Comparison of ENCODE assay signal across 9 mouse cellular contexts in the genomic region with DNA sequence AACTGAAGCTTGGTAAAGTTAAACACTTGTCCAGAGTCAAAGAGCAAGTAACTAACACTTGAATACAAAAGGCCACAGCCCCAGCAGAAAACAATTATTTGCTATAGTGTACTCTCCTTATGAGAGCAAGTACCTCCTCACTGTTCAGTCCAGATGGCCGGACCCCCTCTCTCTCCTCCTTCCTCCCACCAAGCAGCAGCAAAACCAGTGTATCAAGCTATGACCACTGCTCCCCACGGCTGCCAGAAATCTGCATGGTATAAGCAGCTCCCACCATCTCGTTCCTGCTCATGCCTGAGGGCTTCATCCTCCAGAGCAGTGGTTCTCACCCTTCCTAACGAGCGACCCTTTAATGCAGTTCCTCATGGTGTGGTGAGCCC. TPM values are rescaled to one million over a fixed set of nuclear protein-coding genes. Genes with fewer than 3 reads are reported as not detected.
DNase-seq lines count a peak whose midpoint lies in the region; ATAC-seq and TF ChIP-seq lines count a peak whose summit lies in the region.
"Had no signal": no experiment of that assay in that cellular context is flagged by ENCODE, and none has a peak within 500 bp of the region (broad histone marks: within the 10 kb centered on the region; RNA-seq: fewer than 3 reads in every experiment).

No protein-coding gene starts in this region.

- WGBS in hindbrain, embryonic 12.5 days: 51% methylated on average over 5 of the region's 5 CpGs
- 51% methylated on average over 5 of the region's 5 CpGs for WGBS in hindbrain, embryonic 14.5 days
- 29% methylated on average over 5 of the region's 5 CpGs for WGBS in limb, embryonic 15.5 days

- H3K36me3 ChIP-seq in hindbrain, embryonic 12.5 days: no peaks in the 10 kb centered on the region
- no peaks in the 10 kb centered on the region for H3K36me3 ChIP-seq in hindbrain, embryonic 14.5 days (replicated peaks; ENCODE audit: control insufficient read depth, insufficient read depth)
- peaks cover 29% of the 10 kb centered on the region for H3K36me3 ChIP-seq in E14TG2a.4 (ENCODE audit: insufficient read depth, low read length)
- no peaks in the 10 kb centered on the region for H3K36me3 ChIP-seq in limb, embryonic 15.5 days

- DNase-seq in hindbrain, embryonic 14.5 days (ENCODE audit: low spot score): no peak
- no peak for DNase-seq in right cerebral cortex, postnatal 10 days (ENCODE audit: low spot score in 2 of 2)

- no peak for ATAC-seq in hindbrain, embryonic 12.5 days (ENCODE audit: low FRiP score)
- no peak for ATAC-seq in hindbrain, embryonic 14.5 days (ENCODE audit: low FRiP score)
- ATAC-seq in limb, embryonic 15.5 days (ENCODE audit: insufficient number of reproducible peaks, low FRiP score, low TSS enrichment, low read depth): no peak
- ATAC-seq in frontal cortex, adult (ENCODE audit: low TSS enrichment): no peak
- ATAC-seq in inflammation-experienced regulatory T-cells, adult 6 months: no peak
- ATAC-seq: Patski had no signal

- no peak for TF ChIP-seq POLR2A in cortical plate, adult 2 months (IDR thresholded peaks at IDR 0.05; ENCODE audit: extremely low read depth, insufficient read depth, low read length)

- peak overlapping the region; percentile 24 for H3K27ac ChIP-seq in hindbrain, embryonic 12.5 days
- H3K27ac ChIP-seq in hindbrain, embryonic 14.5 days: no peak overlapping the region
- H3K27ac ChIP-seq in cortical plate, adult 2 months (ENCODE audit: insufficient read depth, low read length): 0 out of 2 replicates have a peak overlapping the region, but pooled peaks have one; percentile 57
- peak overlapping the region; percentile 9 for H3K27ac ChIP-seq in limb, embryonic 15.5 days

- H3K4me3 ChIP-seq in hindbrain, embryonic 12.5 days: no peak overlapping the region
- no peak overlapping the region for H3K4me3 ChIP-seq in hindbrain, embryonic 14.5 days (replicated peaks; ENCODE audit: low read length)
- H3K4me3 ChIP-seq in E14TG2a.4 (replicated peaks; ENCODE audit: low read length): peak overlapping the region; percentile 67
- no peak overlapping the region for H3K4me3 ChIP-seq in cortical plate, adult 2 months (ENCODE audit: insufficient read depth, low read length)
- H3K4me3 ChIP-seq in limb, embryonic 15.5 days: no peak overlapping the region

- no peaks in the 10 kb centered on the region for H3K9me3 ChIP-seq in hindbrain, embryonic 12.5 days (replicated peaks)
- no peaks in the 10 kb centered on the region for H3K9me3 ChIP-seq in hindbrain, embryonic 14.5 days (ENCODE audit: control insufficient read depth, low read length)
- H3K9me3 ChIP-seq in E14TG2a.4 (ENCODE audit: low read length): no peaks in the 10 kb centered on the region
- no peaks in the 10 kb centered on the region for H3K9me3 ChIP-seq in limb, embryonic 15.5 days

- no peak for TF ChIP-seq CTCF in E14TG2a.4 (conservative IDR thresholded peaks at IDR 0.05; ENCODE audit: low read length)
- no peak for TF ChIP-seq CTCF in cortical plate, adult 2 months (IDR thresholded peaks at IDR 0.05; ENCODE audit: extremely low read depth, insufficient read depth, low read length)

- no peaks in the 10 kb centered on the region for H3K27me3 ChIP-seq in hindbrain, embryonic 12.5 days
- no peaks in the 10 kb centered on the region for H3K27me3 ChIP-seq in hindbrain, embryonic 14.5 days (ENCODE audit: control insufficient read depth, insufficient read depth, low read length)
- H3K27me3 ChIP-seq in E14TG2a.4 (ENCODE audit: insufficient read depth, low read length): no peaks in the 10 kb centered on the region
- no peaks in the 10 kb centered on the region for H3K27me3 ChIP-seq in limb, embryonic 15.5 days
- H3K27me3 ChIP-seq: Patski had no signal

- H3K9ac ChIP-seq in hindbrain, embryonic 12.5 days: no peak overlapping the region
- H3K9ac ChIP-seq in hindbrain, embryonic 14.5 days: no peak overlapping the region
- H3K9ac ChIP-seq in limb, embryonic 15.5 days: no peak overlapping the region

- no peak overlapping the region for H3K4me2 ChIP-seq in hindbrain, embryonic 12.5 days (replicated peaks)
- no peak overlapping the region for H3K4me2 ChIP-seq in hindbrain, embryonic 14.5 days (replicated peaks)
- H3K4me2 ChIP-seq in limb, embryonic 15.5 days: no peak overlapping the region

- peaks cover 22% of the 10 kb centered on the region for H3K4me1 ChIP-seq in hindbrain, embryonic 12.5 days
- H3K4me1 ChIP-seq in hindbrain, embryonic 14.5 days (replicated peaks; ENCODE audit: control insufficient read depth, insufficient read depth, low read length): peaks cover 17% of the 10 kb centered on the region
- peaks cover 91% of the 10 kb centered on the region for H3K4me1 ChIP-seq in E14TG2a.4 (replicated peaks; ENCODE audit: low read depth, low read length)
- peaks cover 9% of the 10 kb centered on the region for H3K4me1 ChIP-seq in cortical plate, adult 2 months (ENCODE audit: control insufficient read depth, insufficient read depth, low read length)
- H3K4me1 ChIP-seq in limb, embryonic 15.5 days: peaks cover 24% of the 10 kb centered on the region

RNA-seq across cellular contexts. Expression of a gene that starts 26.4 kb away (rescaled TPM):
- 155 and 166 TPM in 2 replicates for polyA plus RNA-seq in hindbrain, embryonic 12.5 days (2016; fragmentation: Nextera tagmentation; extraction: Ambion mirVana)
- 155 and 165 TPM in 2 replicates for polyA plus RNA-seq in hindbrain, embryonic 14.5 days (2014; fragmentation: Nextera tagmentation; extraction: Ambion mirVana)
- polyA plus RNA-seq in cortical plate, adult 2 months (2012; rRNA removed): 99.2 and 105 TPM in 2 replicates
- polyA plus RNA-seq in limb, embryonic 15.5 days (2015; fragmentation: Nextera tagmentation; extraction: Ambion mirVana): 96.2 and 96.7 TPM in 2 replicates
- 10 to 100 TPM; 36.5 to 64.5 (median 41.8) TPM for polyA plus RNA-seq in inflammation-experienced regulatory T-cells, adult 6 months (2017; shearing (Covaris generic))

RNA-seq across cellular contexts. Expression of a gene that starts 42.7 kb away (rescaled TPM):
- 81.5 and 87.9 TPM in 2 replicates for polyA plus RNA-seq in hindbrain, embryonic 12.5 days (2016; fragmentation: Nextera tagmentation; extraction: Ambion mirVana)
- polyA plus RNA-seq in hindbrain, embryonic 14.5 days (2014; fragmentation: Nextera tagmentation; extraction: Ambion mirVana): 17.2 and 20.1 TPM in 2 replicates
- 1.5 and 1.8 TPM in 2 replicates for polyA plus RNA-seq in cortical plate, adult 2 months (2012; rRNA removed)
- 66.2 and 69.1 TPM in 2 replicates for polyA plus RNA-seq in limb, embryonic 15.5 days (2015; fragmentation: Nextera tagmentation; extraction: Ambion mirVana)
- polyA plus RNA-seq in inflammation-experienced regulatory T-cells, adult 6 months (2017; shearing (Covaris generic)): 10 to 100 TPM in 1 of 3 experiments, 1 to 10 TPM in 2; 5.3 to 56.1 (median 5.7) TPM

RNA-seq across cellular contexts. Expression of a gene that starts 51.1 kb away (rescaled TPM):
- polyA plus RNA-seq in hindbrain, embryonic 12.5 days (2016; fragmentation: Nextera tagmentation; extraction: Ambion mirVana): 5.0 and 5.3 TPM in 2 replicates
- 5.8 TPM in 2 replicates for polyA plus RNA-seq in hindbrain, embryonic 14.5 days (2014; fragmentation: Nextera tagmentation; extraction: Ambion mirVana)
- polyA plus RNA-seq in cortical plate, adult 2 months (2012; rRNA removed): 6.3 and 6.9 TPM in 2 replicates
- 33.9 and 36.2 TPM in 2 replicates for polyA plus RNA-seq in limb, embryonic 15.5 days (2015; fragmentation: Nextera tagmentation; extraction: Ambion mirVana)
- polyA plus RNA-seq in inflammation-experienced regulatory T-cells, adult 6 months (2017; shearing (Covaris generic)): not detected
